In the genomic region with DNA sequence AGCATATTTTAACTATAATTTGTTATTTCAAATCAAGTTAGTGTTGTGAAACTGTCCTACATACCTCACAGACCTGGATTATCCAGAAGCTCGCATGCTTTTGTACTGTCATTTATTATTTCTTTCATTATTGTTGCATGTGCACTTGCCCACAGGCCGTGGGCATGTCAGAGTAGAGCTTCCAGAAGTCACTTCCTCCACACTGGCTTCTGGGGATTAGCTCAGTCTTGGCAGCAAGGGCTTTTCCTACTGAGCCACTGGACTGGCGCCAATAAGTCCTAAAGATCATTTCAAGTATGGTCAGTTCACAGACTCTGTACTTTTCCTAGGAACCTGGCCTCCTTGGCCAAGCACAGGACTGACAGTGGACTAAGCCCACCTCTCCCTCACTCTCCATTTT, we compare ENCODE assay signal across 15 mouse cellular contexts. TPM values are rescaled to one million over a fixed set of nuclear protein-coding genes. Genes with fewer than 3 reads are reported as not detected.
A peak's percentile ranks its signal among the peaks of the same experiment; 100 is the strongest.
DNase-seq lines count a peak whose midpoint lies in the region; ATAC-seq and TF ChIP-seq lines count a peak whose summit lies in the region.
"Had no signal": no experiment of that assay in that cellular context is flagged by ENCODE, and none has a peak within 500 bp of the region (broad histone marks: within the 10 kb centered on the region; RNA-seq: fewer than 3 reads in every experiment).

No protein-coding gene starts in this region.

- no peak for ATAC-seq in midbrain, postnatal 0 days (ENCODE audit: low FRiP score)
- ATAC-seq: inflammation-experienced regulatory T-cells, adult 6 months had no signal

- no peaks in the 10 kb centered on the region for H3K36me3 ChIP-seq in midbrain, postnatal 0 days (ENCODE audit: insufficient read depth, low read length)
- H3K36me3 ChIP-seq in midbrain, embryonic 10.5 days: no peaks in the 10 kb centered on the region
- H3K36me3 ChIP-seq: heart, embryonic 13.5 days; midbrain, embryonic 12.5 days; neural tube, embryonic 15.5 days had no signal

- no peaks in the 10 kb centered on the region for H3K4me1 ChIP-seq in midbrain, postnatal 0 days (ENCODE audit: insufficient read depth, low read length)
- H3K4me1 ChIP-seq in midbrain, embryonic 10.5 days: no peaks in the 10 kb centered on the region
- H3K4me1 ChIP-seq: midbrain, embryonic 12.5 days; neural tube, embryonic 15.5 days had no signal

- H3K9me3 ChIP-seq in midbrain, postnatal 0 days (ENCODE audit: low read length): no peaks in the 10 kb centered on the region
- H3K9me3 ChIP-seq in midbrain, embryonic 10.5 days (replicated peaks): no peaks in the 10 kb centered on the region
- H3K9me3 ChIP-seq: heart, embryonic 13.5 days; midbrain, embryonic 12.5 days; neural tube, embryonic 15.5 days had no signal

- no peak for TF ChIP-seq CTCF in midbrain, postnatal 0 days (IDR thresholded peaks at IDR 0.05)

- H3K27me3 ChIP-seq in midbrain, postnatal 0 days (ENCODE audit: insufficient read depth, low read length): no peaks in the 10 kb centered on the region
- no peaks in the 10 kb centered on the region for H3K27me3 ChIP-seq in midbrain, embryonic 10.5 days (ENCODE audit: low read depth, poor library complexity, severe bottlenecking)
- H3K27me3 ChIP-seq: heart, embryonic 13.5 days; midbrain, embryonic 12.5 days; neural tube, embryonic 15.5 days had no signal

- intact Hi-C loops in heart, postnatal 10 days (cut with DNase I): no loop called here
- intact Hi-C loops in gastrocnemius, postnatal 14 days (cut with DNase I; ENCODE audit: low total_unique reads): no loop called here

- no peak overlapping the region for H3K4me3 ChIP-seq in midbrain, postnatal 0 days (ENCODE audit: low read depth, low read length)
- H3K4me3 ChIP-seq in midbrain, embryonic 10.5 days: no peak overlapping the region
- H3K4me3 ChIP-seq: erythroblast, embryonic 14.5 days; heart, embryonic 13.5 days; midbrain, embryonic 12.5 days; neural tube, embryonic 15.5 days had no signal

- H3K27ac ChIP-seq in midbrain, postnatal 0 days (ENCODE audit: low read depth, low read length): no peak overlapping the region
- H3K27ac ChIP-seq in midbrain, embryonic 10.5 days (replicated peaks): no peak overlapping the region
- H3K27ac ChIP-seq: heart, embryonic 13.5 days; liver, embryonic 14.5 days; midbrain, embryonic 12.5 days; neural tube, embryonic 15.5 days had no signal

- no peak overlapping the region for H3K9ac ChIP-seq in midbrain, postnatal 0 days (replicated peaks; ENCODE audit: low read length, poor library complexity, severe bottlenecking)
- H3K9ac ChIP-seq: heart, embryonic 13.5 days; liver, embryonic 14.5 days; midbrain, embryonic 12.5 days; neural tube, embryonic 15.5 days had no signal

- WGBS in midbrain, postnatal 0 days: 57% methylated on average over 3 of the region's 3 CpGs
- 78% methylated on average over 3 of the region's 3 CpGs for WGBS in midbrain, embryonic 10.5 days

- DNase-seq in heart, postnatal 10 days: peak; percentile 30 to 32
- no peak for DNase-seq in heart, adult 8-10 months (ENCODE audit: low spot score)
- peak; percentile 52 for DNase-seq in midbrain, postnatal 0 days (ENCODE audit: low spot score)
- DNase-seq in midbrain, embryonic 10.5 days (ENCODE audit: low spot score): no peak
- peak; percentile 69 for DNase-seq in kidney, postnatal 10 days
- DNase-seq in layer of hippocampus, postnatal 10 days (ENCODE audit: low spot score in 2 of 2): no peak
- DNase-seq in thymus, postnatal 0 days (ENCODE audit: low spot score): no peak
- no peak for DNase-seq in gastrocnemius, postnatal 14 days
- DNase-seq: right cerebral cortex, postnatal 14 days had no signal

- no peak overlapping the region for H3K4me2 ChIP-seq in midbrain, postnatal 0 days (ENCODE audit: low read depth, low read length, poor library complexity, severe bottlenecking)
- H3K4me2 ChIP-seq: heart, embryonic 13.5 days; midbrain, embryonic 12.5 days; neural tube, embryonic 15.5 days had no signal

RNA-seq across cellular contexts. Expression of a gene that starts 25.1 kb away (rescaled TPM):
- total RNA-seq in heart, postnatal 10 days (2021): 10 to 100 TPM; 62.1 to 63.5 TPM
- 10 to 100 TPM; 76.3 to 80.2 (median 78.5) TPM for total RNA-seq in heart, adult 8-10 months (2022)
- 19.7 and 25.7 TPM in 2 replicates for total RNA-seq in midbrain, postnatal 0 days (2014; rRNA removed)
- polyA plus RNA-seq in midbrain, postnatal 0 days (2015; fragmentation: Nextera tagmentation; extraction: Ambion mirVana): 22.4 and 24.0 TPM in 2 replicates
- 26.5 and 28.3 TPM in 2 replicates for polyA plus RNA-seq in midbrain, embryonic 10.5 days (2016; fragmentation: Nextera tagmentation; extraction: Ambion mirVana)
- total RNA-seq in layer of hippocampus, postnatal 10 days (2021): 10 to 100 TPM; 20.8 to 22.1 TPM
- 29.0 and 36.9 TPM in 2 replicates for polyA plus RNA-seq in thymus, postnatal 0 days (2015; fragmentation: Nextera tagmentation; extraction: Ambion mirVana)
- 10 to 100 TPM; 51.2 to 56.9 TPM for total RNA-seq in gastrocnemius, postnatal 14 days (2021)

Comparison
In these comparisons a context has a peak if more than half of its experiments do, and no peak if none do; other contexts are left out.
1. DNase-seq: peak in heart, postnatal 10 days (2 of 2), midbrain, postnatal 0 days (single experiment) and kidney, postnatal 10 days (single experiment); none in heart, adult 8-10 months (single experiment), midbrain, embryonic 10.5 days (single experiment), layer of hippocampus, postnatal 10 days (0 of 2), thymus, postnatal 0 days (single experiment) and gastrocnemius, postnatal 14 days (single experiment).